Mouse (Mus musculus) T-helper 2 cell (primary cell): ENCODE measurements around the gene Fgfrl1.

Source experiments
- in situ Hi-C: fragments of 300-600 bp; cut with MboI, MseI; formaldehyde crosslinking; loops from one replicate; pipeline ENCODE4 v1.15.1; 2025; ENCODE audit warnings: high pct_unique_total_duplicates

Gene Fgfrl1

DNA sequence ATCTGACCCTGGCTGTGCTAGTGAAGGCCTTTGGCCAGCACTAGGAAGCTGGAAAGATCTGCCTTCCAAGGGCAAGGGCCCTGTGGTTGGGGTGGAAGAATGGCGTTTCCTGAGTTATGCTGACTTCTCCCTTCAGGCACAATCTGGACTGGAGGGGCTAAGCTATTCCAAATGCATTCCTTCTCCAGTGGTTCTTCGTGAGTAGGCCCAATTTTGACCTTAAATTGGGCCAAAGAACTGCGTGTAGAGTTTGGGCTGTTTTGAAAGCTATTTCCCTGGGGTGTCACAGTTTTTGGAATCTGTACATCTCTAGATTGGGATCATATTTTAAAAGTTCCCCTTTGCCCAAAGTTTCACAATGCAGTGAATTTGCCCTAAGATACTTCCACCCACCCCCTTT, 4.4 kb downstream of the Fgfrl1 start:
- in situ Hi-C loops = no loop called here

DNA sequence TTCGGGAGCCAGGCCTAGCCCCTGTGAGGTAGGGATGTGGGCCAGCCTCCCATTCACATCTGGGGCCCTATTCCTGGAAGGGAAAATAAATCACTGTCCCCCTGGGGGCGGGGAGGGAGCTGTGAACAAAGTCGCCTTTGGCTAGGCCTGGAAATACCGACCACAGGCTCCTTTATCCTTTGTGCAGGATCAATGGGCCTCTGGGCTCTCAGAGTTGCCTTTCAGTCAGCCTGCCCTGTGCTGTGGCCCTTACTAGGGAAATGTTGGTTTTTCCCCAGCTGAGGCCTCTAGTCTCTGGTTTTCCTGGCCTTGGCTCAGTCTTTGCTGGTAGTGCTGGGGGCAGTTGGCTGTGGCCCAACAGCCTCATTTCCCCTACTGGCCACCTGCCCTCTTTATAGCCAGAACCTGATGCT, 5.2 kb downstream of the Fgfrl1 start:
- in situ Hi-C loops = no loop called here

DNA sequence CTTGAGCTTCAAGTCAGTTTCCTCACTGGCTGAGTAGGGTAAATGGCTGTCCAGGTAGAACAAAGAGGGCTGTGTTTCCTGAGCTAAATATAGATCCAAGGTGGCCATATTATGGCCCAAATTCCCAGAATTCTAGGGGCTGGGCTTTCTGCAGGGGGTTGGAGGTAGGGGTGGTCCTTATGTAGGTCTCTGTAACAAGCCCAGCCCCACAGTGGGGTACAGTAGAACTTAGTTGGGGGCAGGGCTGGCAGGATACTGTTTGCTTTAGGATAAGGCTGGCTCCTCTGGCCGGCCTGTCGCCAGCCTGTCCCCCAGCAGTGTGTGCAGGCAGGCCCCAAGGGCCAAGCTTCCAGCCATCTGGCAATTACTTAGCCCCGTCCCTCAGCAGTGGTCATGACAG, 8.2 kb downstream of the Fgfrl1 start:
- in situ Hi-C loops = no loop called here

DNA sequence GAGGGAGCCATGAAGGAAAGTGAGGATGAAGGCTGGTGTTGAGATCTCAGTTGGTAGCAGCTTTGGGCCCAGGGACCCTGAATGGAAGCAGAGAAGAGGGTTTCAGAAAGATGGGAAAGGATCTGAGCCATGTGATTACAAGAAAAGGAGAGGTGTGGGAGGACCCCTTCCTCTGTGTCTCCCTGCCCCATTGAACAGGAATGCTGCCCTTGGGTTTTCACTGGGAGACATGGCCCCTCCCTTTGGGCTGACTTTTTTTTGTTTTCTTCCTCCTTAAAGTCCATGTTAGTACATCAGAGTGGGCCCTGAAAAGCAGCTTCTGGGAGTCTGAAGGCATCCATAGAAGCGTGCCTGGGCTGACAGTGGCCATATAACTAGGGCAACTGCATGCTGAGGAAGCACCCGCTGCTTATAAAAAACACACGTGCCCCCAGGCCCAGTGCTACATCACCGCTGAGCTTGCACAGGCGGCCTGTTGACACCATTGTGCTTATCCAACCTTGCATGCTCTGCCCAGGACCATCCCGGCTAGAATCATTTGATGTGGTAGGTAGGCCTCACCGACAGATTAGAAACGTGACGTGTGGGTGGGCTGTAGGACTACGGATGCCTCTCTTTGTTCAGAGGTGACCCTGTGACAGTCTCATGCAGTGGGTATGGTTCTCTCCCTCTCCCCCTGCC, 9.3 kb downstream of the Fgfrl1 start:
- in situ Hi-C loops = no loop called here

DNA sequence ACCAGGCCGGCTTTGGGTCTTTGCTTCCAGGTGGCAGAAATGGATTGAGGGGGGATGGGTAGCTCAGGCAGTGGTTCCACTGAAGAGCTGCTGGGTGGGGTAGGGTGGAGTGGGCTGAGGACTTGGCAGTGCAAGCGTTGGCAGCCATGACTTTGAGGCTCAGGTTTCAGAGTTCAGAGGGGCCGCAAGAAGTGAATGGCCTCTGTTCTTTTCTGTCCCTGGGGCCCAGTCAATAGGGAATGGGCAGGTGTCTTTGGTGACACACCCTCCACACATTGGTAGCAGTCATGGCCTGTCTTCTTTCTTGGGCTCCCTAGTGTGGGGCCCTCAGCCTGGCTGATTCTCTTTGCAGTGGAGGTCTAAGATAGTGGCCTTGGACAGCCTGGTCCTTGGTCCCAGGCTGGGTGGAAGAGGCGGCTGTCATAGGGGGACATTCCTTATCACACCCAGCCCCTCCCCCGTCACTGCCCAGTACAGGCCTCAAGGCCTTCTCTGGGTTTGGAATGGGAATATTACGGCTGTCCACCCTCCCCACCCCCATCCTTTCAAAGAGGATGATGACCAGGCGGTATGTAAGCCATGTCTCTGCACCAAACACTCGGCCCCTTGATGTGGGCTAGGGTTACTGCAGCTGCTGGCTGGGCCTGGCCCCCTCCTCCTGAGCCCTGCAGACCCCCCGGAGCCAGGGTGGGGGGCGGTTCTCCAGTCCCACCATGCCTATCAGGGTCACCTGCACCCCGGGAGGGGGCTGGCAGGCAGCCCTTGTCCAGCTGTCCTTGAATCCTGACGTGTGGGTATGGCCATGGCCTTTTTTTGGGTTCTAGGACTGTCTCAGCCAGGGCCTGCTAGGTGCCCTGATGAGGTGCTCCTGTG, 11.8 kb downstream of the Fgfrl1 start:
- in situ Hi-C loops = no loop called here

DNA sequence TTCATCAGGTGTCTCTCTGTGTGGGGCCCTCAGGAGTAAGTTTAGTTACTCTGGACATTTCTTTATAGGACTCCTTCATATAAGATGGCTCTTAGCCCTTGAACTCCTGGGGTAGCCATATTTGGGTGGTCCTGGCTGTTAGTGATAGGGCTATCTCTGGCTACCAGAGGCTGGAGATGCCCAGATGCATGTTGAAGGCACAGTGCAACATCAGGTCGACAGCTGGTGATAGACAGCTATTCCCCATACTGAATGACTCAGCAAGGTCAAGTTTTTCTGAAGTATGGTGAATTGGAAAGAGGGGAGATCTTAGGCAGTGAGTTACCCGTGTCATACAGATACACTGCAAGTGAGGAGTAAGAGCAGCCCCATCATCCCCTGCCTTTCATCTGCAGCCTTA, 15.6 kb downstream of the Fgfrl1 start:
- in situ Hi-C loops = no loop called here

DNA sequence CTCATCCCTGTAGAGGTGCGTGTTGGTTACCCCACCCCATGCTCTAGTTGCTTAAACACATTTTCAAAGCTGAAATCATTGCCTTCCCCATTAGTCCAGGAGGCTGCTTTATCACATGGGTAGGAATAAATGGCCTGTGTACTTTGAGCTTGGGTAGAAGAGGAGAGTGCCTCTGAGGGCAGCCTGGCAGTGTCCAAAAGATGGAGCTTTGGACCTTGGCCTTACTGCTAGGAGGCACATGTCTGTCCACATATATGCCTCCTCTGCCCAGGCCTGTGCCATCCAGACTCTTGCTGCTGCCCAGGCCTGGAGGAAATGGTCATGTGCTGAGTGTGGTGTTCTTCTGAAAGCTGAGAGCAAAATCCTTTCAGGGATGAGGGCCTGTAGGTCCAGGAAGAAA, 16.2 kb downstream of the Fgfrl1 start:
- in situ Hi-C loops = no loop called here

DNA sequence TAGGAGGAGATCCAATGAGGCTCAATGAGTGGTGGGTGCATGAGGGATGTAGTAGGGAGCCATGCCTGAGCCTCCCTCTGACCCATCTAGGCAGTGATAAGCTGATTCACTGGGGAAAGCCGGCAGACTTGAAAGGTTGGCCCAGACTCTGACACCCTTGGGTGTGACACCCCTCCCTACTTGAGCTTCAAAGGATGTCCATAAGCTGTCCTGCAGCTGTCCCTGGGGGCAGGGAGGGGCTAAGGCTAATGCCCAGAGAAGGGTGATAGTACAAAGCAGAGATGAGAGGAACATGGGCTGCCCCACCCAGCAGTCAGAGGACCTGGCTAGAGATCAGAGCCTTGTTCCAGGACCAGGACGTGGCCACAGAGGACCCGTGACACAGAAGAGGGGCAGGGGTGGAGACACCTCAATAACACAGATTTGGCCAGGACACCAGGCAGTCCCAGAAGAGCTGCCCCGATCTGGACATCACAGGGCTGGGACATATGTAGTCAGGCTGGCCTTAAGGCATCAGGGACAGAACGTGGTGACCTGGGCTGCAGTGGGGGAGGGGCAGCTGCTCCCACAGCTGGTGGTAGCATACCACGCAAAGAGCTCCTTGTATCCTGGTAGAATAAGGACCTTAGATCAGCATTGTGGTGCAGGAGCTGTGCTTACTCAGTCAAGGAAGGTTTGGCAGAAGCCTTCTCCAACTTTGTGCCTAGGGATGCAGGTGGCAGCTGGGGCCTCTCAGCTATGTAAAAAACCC, 17.0 kb downstream of the Fgfrl1 start:
- in situ Hi-C loops = no loop called here

DNA sequence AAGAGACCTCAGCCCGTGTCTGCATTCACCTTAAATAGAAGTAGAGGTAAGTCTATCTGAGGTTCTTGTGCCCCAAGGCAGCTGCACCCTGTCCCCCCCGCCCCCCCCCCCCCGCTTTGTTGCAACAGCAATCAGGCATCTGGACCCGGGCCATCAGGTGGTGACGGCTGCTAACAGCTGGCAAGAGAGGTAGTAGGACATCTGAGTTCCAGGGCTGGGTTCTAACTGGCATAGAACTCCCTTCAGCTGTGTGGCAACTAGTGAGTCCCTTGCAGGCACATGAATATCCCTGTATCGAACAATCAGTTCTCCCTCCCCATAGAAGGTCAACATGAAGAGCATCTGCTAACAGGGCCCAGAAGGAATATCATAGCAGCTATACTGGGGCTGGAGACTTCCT, 19.8 kb downstream of the Fgfrl1 start:
- in situ Hi-C loops = no loop called here

DNA sequence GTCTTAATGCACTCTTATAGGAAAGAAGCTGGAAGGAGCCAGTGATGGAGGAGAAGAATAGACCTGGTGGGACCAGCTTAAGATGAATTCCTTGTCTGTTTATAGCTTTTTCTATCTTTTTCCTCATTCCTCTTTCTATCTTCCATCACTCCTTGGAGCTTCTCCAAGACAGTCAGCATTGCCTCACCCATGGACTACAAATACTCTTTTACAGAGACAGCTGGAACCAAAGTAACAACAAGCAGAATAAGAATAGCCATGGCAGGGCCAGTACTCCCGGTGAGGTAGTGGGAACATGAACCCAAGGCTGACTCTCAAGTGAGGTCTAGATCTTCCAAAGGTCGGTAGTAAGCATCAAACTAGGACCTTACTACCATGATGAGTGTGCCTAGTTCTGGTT, 20.9 kb downstream of the Fgfrl1 start:
- in situ Hi-C loops = no loop called here

DNA sequence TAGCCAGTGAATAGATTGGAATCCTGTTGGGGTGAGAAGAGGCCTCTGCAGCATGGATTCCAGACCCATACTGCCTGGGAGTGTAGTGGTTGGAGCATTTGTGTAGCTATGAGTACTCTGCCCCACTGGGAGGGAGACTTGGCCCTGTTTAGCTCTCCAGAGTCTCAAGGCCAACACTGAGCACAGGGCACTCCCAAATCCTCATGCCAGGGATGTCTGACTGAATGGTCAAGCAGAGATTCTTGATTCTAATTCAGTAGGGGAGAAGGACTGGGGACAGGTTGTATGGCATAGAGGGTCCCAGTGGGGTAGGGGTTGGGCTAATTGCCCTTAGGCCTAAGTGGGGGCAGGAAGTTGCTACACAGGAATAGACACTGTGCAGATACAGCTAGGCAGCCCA, 21.5 kb downstream of the Fgfrl1 start:
- in situ Hi-C loops = no loop called here

DNA sequence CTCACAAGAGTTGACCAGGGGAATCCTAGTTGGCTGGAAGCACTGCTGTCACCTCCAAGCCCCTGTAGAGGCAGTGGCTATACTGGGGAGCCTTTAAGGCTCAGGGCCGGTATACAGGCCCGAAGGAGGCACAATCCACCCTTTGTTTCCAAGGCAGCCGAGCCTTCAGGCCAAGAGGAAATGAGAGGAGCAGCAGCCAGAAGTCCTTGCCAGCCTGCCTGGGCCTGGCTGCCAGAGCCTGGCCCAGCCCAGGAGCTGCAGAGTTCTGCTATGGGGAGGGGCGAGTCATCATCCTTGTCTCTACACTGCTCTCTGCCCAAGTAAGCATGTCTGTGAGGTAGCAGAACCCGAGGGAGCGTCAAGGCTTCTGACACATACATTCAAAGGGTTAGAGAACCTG, 22.0 kb downstream of the Fgfrl1 start:
- in situ Hi-C loops = no loop called here

DNA sequence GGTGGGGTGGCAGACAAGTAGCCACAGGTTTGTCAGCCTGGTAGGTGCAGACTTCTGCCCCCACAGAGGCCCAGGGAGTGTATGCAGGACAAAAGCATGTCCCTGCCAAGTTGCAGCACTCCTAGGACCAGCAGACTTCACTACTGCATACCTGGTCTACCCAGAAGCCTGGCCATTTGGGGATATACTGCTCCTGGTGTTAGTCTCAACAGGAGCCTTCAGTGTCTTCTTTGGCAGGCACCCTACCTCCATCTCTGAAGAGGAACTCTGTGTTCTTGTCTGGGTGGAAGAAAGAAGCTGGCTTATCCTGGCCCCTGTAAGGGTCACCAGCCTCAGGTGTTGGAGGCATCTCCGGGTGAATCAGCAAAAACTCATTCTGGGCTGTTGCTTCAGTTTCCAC, 23.8 kb downstream of the Fgfrl1 start:
- in situ Hi-C loops = no loop called here

DNA sequence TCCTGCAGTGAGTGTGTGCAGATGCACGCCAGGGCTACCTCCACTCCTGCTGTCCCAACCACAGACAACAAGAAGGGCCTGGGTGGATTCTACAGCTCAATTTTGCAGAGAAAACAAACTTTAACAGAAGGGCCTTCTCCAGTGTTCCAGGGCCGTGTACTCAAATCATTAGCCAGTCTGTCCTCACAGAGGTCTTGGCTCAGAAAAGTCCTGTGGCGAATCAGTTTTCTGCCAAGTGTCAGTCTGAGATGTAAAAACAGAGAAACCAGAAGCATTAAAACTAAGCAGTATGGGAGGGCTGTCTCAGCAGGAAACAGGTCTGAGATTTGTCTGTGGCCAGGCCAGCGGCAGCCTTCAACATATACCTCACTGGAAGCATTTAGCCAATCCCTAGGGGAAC, 25.9 kb downstream of the Fgfrl1 start:
- in situ Hi-C loops = no loop called here

DNA sequence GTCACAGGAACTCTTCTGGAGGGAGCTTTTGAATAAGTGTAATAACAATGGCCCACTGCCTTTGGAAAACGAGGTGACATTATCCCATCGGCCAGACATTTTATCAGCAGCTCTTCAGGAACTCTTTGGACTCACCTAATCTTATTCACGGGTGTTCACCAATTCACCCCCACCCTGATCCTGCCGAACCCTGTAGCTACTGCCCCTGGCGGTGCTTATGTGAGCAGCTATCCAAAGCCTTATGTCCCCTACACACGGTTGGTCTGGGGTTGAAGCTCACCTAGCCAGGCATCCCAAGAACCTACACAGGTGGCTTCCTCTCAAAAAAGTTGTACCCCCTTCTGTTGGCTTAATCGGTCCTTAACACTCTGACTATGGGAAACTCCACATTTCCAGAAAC, 27.6 kb downstream of the Fgfrl1 start:
- in situ Hi-C loops = no loop called here

DNA sequence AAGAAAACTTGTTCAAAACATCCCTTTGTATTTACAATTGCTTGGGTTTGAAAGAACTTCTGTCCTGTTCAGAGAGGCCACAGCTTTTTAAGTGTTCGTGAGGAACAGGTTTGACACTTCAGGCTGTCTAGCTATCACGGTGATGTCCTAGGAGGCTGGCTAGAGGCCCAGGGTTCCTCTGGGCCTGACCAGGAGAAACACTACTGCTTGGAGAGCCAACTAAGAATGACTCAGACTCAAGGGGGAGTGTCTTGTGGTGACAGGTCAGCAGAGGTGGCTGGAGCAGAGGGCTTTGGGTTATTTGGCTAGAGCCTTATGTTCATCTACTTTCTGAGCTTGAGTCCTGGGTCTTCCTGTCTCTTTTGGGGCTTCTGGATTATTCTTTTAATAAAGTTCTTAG, 31.8 kb downstream of the Fgfrl1 start:
- in situ Hi-C loops = no loop called here

DNA sequence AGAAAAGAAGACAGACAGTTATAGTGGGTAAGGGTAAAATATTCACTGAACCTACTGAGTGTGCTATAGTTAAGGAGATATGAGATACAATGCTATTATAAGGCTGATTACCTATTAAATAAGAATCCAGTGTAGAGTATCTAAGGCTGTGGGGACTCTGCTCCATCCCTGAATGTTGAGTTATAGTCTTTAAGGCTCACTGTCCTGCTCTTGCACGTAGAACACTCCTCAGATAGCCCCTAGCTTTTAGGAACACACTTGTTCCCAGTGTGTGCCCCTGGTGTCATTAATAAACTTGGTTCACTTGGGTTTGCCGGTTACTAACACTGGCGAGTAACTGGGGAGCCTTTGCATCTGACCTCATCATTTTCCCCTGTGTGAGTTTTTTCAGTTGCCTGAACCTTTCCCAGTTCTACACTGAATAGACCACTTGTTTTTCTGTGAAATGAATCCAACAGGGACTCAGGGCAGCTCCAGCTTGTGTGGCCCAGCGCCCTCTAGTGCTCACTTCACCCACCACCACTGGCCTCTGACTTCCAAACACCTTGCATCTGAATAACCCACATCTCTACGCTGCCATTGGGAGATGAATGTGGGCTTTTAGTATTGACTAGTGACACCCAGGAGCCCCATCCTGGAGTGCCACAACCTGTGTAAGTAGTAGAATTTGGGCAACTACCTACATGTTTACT, 34.5 kb downstream of the Fgfrl1 start:
- in situ Hi-C loops = no loop called here

DNA sequence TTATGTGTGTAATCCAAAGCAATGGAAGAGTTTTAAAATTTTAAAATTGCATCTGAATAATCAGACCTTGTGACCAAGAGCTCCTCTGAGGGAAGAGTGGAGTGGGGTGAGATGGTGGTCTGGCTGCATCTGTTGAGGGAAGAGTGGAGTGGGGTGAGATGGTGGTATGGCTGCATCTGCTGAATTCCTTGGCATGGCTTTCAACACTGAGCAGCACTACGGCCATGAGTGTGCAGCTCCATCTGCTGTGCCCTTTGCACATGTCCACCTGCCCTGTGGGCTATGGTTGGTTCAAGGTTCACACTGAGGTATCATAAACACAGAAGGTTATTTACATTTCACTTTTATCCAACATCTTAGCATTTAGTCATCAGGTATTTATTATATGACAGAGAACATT, 35.2 kb downstream of the Fgfrl1 start:
- in situ Hi-C loops = no loop called here

DNA sequence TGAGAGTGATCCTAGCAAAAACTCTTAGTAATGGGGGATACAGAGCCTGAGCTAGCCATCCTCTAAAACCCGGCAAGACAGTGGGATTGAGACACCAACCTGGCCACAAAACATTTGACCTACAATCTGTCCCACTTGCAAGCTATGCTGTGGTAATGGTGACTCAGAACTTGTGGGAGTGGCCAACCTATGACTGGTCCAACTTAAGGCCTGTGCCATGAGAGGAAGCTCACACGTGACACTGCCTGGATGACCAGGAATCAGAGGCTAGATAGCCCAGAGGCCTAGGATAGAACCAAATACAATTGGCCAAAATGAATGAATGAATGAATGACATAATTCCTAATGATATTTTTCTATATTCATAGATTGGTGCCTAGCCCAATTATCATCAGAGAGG, 49.7 kb downstream of the Fgfrl1 start:
- in situ Hi-C loops = no loop called here

DNA sequence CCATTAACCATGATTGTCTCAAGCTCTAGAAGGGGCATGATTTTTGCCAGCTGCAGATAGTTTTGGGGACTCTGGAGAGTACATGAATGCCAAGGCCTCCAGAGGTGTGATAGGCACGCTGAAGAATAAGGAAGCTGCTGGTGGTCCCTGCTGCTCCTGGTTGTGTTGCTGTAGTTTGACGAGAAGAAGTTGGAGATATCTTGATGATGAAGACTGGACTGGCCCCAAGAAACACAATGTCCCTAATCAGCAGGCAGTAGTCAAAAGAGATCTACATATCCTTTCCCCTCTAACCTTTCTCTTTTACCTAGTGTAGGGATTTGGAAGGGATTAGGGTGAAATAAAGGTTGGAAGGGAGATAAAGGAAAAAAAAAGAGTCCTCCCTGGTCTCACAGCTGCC, 50.4 kb downstream of the Fgfrl1 start:
- in situ Hi-C loops = no loop called here

DNA sequence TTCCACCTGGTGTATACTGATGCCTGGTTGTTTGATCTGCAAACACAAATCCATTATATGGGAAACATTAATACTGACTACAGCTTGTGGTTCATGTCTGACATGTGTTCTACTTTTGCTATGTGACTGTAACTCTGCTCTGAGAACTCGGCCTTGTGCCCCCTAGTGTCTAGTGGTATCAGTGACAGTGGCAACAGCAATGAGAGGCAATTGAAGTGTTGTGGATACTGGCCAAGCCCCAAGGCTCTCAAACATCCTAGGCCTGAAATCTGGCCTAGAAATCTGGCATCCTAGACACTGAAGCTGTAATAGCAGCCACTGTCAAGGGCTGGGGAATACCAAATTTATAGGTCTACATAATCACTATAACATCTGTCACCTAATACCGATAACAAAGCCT, 51.7 kb downstream of the Fgfrl1 start:
- in situ Hi-C loops = no loop called here

DNA sequence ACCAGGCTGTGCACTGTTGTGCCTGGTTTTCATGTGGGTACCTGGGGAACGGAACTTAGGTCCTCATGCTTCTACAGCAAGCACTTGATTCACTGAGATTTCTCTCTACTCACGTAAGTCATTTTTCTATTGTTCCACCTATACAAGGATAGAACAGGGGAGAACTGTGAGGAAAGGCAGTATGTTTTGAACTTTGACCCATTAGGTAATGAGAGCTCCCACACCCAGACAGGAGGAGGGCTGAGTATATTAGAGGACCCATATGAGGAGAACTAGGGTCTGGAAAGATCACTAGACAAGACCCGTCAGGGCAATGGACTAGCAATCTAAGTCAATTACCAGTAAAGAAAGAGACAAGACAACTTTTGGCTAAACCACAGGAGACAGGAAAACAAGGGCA, 52.4 kb downstream of the Fgfrl1 start:
- in situ Hi-C loops = no loop called here
